Mouse (Mus musculus): Measurements from ENCODE around the gene Olfr845. TPM values are rescaled to one million over a fixed set of nuclear protein-coding genes. Genes with fewer than 3 reads are reported as not detected.

Gene Olfr845
- polyA plus RNA-seq (2016; fragmentation: Nextera tagmentation; extraction: Ambion mirVana) = not detected in 2 replicates

GRCm38 (mm10) chr9:19336157-19336556 is at the start of gene Olfr845:
TSS of gene Olfr845 (plus strand) at chr9:19336457.
- DNase-seq (ENCODE audit: low spot score) = no peak
- Histone ChIP-seq H3K4me3 (no peak within 1 kb of the TSS), H3K9me3 (peaks cover 6% of the 10 kb centered on the region; the same call in 1 of the 2 replicates), H3K27ac (no peak within 1 kb of the TSS), H3K4me1 (replicated peaks) (no peaks in the 10 kb centered on the region), H3K27me3 (ENCODE audit: insufficient read depth, poor library complexity, severe bottlenecking) (no peaks in the 10 kb centered on the region), H3K36me3 (no peaks in the 10 kb centered on the region)
- 80% methylated on average over 1 of the region's 1 CpGs for WGBS

GRCm38 (mm10) chr9:19316047-19316446 is 20.2 kb upstream of the Olfr845 start, which contains the start of gene Olfr844:
TSS of gene Olfr844 (plus strand) at chr9:19316347.
- no peak within 1 kb of the TSS for H3K27ac ChIP-seq
- H3K4me1 ChIP-seq (replicated peaks) = no peaks in the 10 kb centered on the region
- no peaks in the 10 kb centered on the region for H3K27me3 ChIP-seq (ENCODE audit: insufficient read depth, poor library complexity, severe bottlenecking)
- H3K9me3 ChIP-seq = peaks cover 38% of the 10 kb centered on the region
- H3K4me3 ChIP-seq = no peak within 1 kb of the TSS
- no peaks in the 10 kb centered on the region for H3K36me3 ChIP-seq
- DNase-seq (ENCODE audit: low spot score) = no peak

GRCm38 (mm10) chr9:19363905-19364304 is 27.6 kb downstream of the Olfr845 start, which contains the start of gene Olfr846:
TSS of gene Olfr846 (minus strand) at chr9:19364005.
- no peak for DNase-seq (ENCODE audit: low spot score)
- peaks cover 21% of the 10 kb centered on the region for H3K9me3 ChIP-seq
- no peaks in the 10 kb centered on the region for H3K36me3 ChIP-seq
- no peak within 1 kb of the TSS for H3K4me3 ChIP-seq
- 52% methylated on average over 1 of the region's 1 CpGs for WGBS
- no peak within 1 kb of the TSS for H3K27ac ChIP-seq
- H3K27me3 ChIP-seq (ENCODE audit: insufficient read depth, poor library complexity, severe bottlenecking) = no peaks in the 10 kb centered on the region
- H3K4me1 ChIP-seq (replicated peaks) = no peaks in the 10 kb centered on the region

- Histone ChIP-seq H3K9me3 (peaks cover 12% of the 10 kb centered on the region), H3K4me3 (no peak within 1 kb of the TSS), H3K27ac (no peak within 1 kb of the TSS), H3K36me3 (no peaks in the 10 kb centered on the region), H3K27me3 (ENCODE audit: insufficient read depth, poor library complexity, severe bottlenecking) (no peaks in the 10 kb centered on the region), H3K4me1 (replicated peaks) (no peaks in the 10 kb centered on the region)
- 67% methylated on average over 1 of the region's 1 CpGs for WGBS
- no peak for DNase-seq (ENCODE audit: low spot score)
Measured at GRCm38 (mm10) chr9:19378569-19378968, 42.3 kb downstream of the Olfr845 start, which contains the start of gene Olfr847. TSS of gene Olfr847 (minus strand) at chr9:19378669.

Other genes with a start within 250 kb of the Olfr845 start
- not detected in 2 replicates for gene Olfr836, start 216.1 kb upstream of the Olfr845 start, polyA plus RNA-seq (2016; fragmentation: Nextera tagmentation; extraction: Ambion mirVana)
- gene Olfr837, start 200.1 kb upstream of the Olfr845 start, polyA plus RNA-seq (2016; fragmentation: Nextera tagmentation; extraction: Ambion mirVana) = not detected in 2 replicates
- gene Olfr839-ps1, start 159.1 kb upstream of the Olfr845 start, polyA plus RNA-seq (2016; fragmentation: Nextera tagmentation; extraction: Ambion mirVana) = not detected in 2 replicates
- gene Olfr843, start 84.5 kb upstream of the Olfr845 start, polyA plus RNA-seq (2016; fragmentation: Nextera tagmentation; extraction: Ambion mirVana) = not detected in 2 replicates
- not detected in 2 replicates for gene Olfr844, start 20.1 kb upstream of the Olfr845 start, polyA plus RNA-seq (2016; fragmentation: Nextera tagmentation; extraction: Ambion mirVana)
- gene Olfr846, start 27.5 kb downstream of the Olfr845 start, polyA plus RNA-seq (2016; fragmentation: Nextera tagmentation; extraction: Ambion mirVana) = not detected in 2 replicates
- gene Olfr847, start 42.2 kb downstream of the Olfr845 start, polyA plus RNA-seq (2016; fragmentation: Nextera tagmentation; extraction: Ambion mirVana) = not detected in 2 replicates
- not detected in 2 replicates for gene Olfr849, start 103.8 kb downstream of the Olfr845 start, polyA plus RNA-seq (2016; fragmentation: Nextera tagmentation; extraction: Ambion mirVana)
- not detected in 2 replicates for gene Olfr850, start 141.8 kb downstream of the Olfr845 start, polyA plus RNA-seq (2016; fragmentation: Nextera tagmentation; extraction: Ambion mirVana)
- gene Olfr851, start 156.8 kb downstream of the Olfr845 start, polyA plus RNA-seq (2016; fragmentation: Nextera tagmentation; extraction: Ambion mirVana) = not detected in 2 replicates
- not detected in 2 replicates for gene Olfr853, start 204.6 kb downstream of the Olfr845 start, polyA plus RNA-seq (2016; fragmentation: Nextera tagmentation; extraction: Ambion mirVana)
- not detected in 2 replicates for gene Olfr854, start 230.9 kb downstream of the Olfr845 start, polyA plus RNA-seq (2016; fragmentation: Nextera tagmentation; extraction: Ambion mirVana)
- gene Olfr855, start 246.2 kb downstream of the Olfr845 start, polyA plus RNA-seq (2016; fragmentation: Nextera tagmentation; extraction: Ambion mirVana) = not detected in 2 replicates

Measured in hindbrain, embryonic 10.5 days (tissue).